Mouse (Mus musculus) intestine, embryonic 14.5 days (tissue): ENCODE measurements at regions not wholly inside any gene's neighbourhood (a gene's known extent, or its start where the extent isn't known, plus 50 kb on each side); places are given as distances from the start of the nearest gene placed in this dataset.
"Not testable (repeated sequence)": the region's sequence is repeated elsewhere in the genome, so short reads cannot be mapped to it uniquely, and the experiment has no call there.

ENCODE experiments used
- ATAC-seq: fragments of 200-750 bp; cut with Nextera tagmentation; replicated peaks from 2 replicates; pipeline ENCODE4 v1.8.0; 2017; ENCODE audit warnings: low read depth, moderate number of reproducible peaks, moderate TSS enrichment, moderate library complexity; ENCODE audit not compliant: low FRiP score, low TSS enrichment
- DNase-seq: peaks from one replicate; pipeline ENCODE4 v3.0.0-alpha.2; 2018; ENCODE audit warnings: low spot score
- H3K27ac ChIP-seq: fragments of 300-500 bp; sonication (generic); 2 replicates; pipeline ENCODE4 v1.5.1; 2014; ENCODE audit warnings: low read depth, mild to moderate bottlenecking, control low read depth
- H3K27me3 ChIP-seq: fragments of 300-500 bp; sonication (generic); replicated peaks from 2 replicates; pipeline ENCODE4 v1.6.1; 2014; ENCODE audit warnings: low read length, control low read depth; ENCODE audit not compliant: control insufficient read depth, insufficient read depth
- H3K36me3 ChIP-seq: fragments of 300-500 bp; sonication (generic); 2 replicates; pipeline ENCODE4 v1.6.1; 2014; ENCODE audit warnings: low read length, control low read depth; ENCODE audit not compliant: control insufficient read depth, insufficient read depth
- H3K4me1 ChIP-seq: fragments of 300-500 bp; sonication (generic); replicated peaks from 2 replicates; pipeline ENCODE4 v1.6.1; 2014; ENCODE audit warnings: low read length, control low read depth, mixed read lengths; ENCODE audit not compliant: control insufficient read depth, insufficient read depth
- H3K4me2 ChIP-seq: fragments of 300-500 bp; sonication (generic); 2 replicates; pipeline ENCODE4 v1.6.1; 2014; ENCODE audit warnings: low read length
- H3K4me3 ChIP-seq: fragments of 300-500 bp; sonication (generic); 2 replicates; pipeline ENCODE4 v1.5.1; 2014; ENCODE audit warnings: low read depth, low read length, control low read depth, mixed read lengths
- H3K9ac ChIP-seq: fragments of 300-500 bp; sonication (generic); 2 replicates; pipeline ENCODE4 v1.6.1; 2014; ENCODE audit warnings: mild to moderate bottlenecking, low read length
- H3K9me3 ChIP-seq: fragments of 300-500 bp; sonication (generic); 2 replicates; pipeline ENCODE4 v1.6.1; 2016; ENCODE audit warnings: low read length, control low read depth; ENCODE audit not compliant: control insufficient read depth
- WGBS: fragments of 180-500 bp; shearing (Covaris S2); extraction: QIAGEN DNeasy Blood & Tissue Kit; methylation state at CpG from one replicate; pipeline ENCODE4 v1.1.7; 2014; 5-methylcytosine and 5-hydroxymethylcytosine counted together

DNA sequence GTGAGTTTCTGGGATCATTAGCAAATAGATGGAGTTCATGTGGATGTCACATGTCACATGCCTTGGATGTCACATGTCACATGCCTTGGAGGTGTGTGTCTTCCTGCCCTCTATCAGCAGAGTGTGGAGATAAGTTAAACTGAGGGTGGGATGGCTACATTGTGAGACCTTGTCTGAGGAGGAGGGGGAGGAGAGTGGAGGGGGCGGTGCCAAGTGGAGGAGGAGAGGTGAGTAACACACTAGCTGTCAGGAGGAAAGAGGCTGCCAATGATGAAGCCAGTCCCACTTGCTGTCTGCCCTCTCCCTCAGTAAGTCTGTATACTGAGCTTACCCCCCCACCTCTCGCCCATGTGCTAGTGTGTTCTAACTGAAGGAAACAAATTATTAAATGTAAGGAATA, 81.5 kb upstream of the Dynlt1c start:
- H3K4me3 ChIP-seq, H3K4me1 ChIP-seq, H3K27me3 ChIP-seq, H3K9me3 ChIP-seq, DNase-seq, H3K36me3 ChIP-seq, H3K27ac ChIP-seq, H3K9ac ChIP-seq, ATAC-seq, H3K4me2 ChIP-seq: not testable (repeated sequence)
- 93% methylated on average over 2 of the region's 2 CpGs for WGBS

DNA sequence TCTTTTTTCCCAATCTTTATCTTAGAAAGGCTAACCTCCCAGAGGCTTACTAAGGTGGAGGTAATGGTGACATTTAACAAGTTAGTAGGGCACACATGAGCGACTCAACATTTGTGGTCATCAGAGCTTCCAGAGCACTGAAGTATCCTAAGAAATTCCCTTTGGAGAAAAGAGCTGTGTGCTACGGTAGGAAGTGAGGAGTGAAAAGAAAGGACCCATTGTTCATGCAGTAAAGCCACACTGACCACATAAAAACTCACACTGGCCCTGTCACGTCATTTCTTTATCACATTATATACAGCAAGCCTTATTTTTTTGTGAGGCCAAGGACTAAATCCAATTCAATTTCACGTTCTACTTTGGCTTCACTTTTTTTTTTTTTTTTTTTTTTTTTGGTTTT, 80.7 kb upstream of the Dynlt1c start:
- WGBS = 69% methylated on average over 4 of the region's 4 CpGs
- not testable (repeated sequence) for DNase-seq

DNA sequence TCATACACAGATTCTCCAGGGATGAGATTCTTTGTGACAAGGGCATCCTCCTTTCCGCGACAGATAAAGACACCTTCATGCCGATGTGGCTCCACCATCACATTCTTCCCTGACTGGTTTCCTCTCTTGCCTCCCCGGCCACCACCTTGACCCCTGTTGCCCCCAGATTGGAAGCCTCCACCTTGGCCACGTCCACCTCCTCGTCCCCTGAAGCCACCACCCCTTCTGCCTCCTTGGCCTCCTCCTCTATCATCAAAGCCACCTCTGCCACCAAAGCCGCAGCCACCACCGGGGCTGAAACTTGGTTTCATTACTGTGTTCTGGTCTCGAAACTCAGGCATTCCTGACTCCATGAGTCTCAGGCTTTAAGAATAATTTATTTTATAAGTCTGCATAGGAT, 79.3 kb upstream of the Dynlt1c start:
- WGBS = 78% methylated on average over 5 of the region's 9 CpGs
- not testable (repeated sequence) for DNase-seq, H3K9me3 ChIP-seq, H3K27ac ChIP-seq, H3K4me3 ChIP-seq, ATAC-seq, H3K4me1 ChIP-seq, H3K36me3 ChIP-seq, H3K27me3 ChIP-seq, H3K4me2 ChIP-seq, H3K9ac ChIP-seq

More for the DNA sequence above, 80.7 kb upstream of the Dynlt1c start:
- not testable (repeated sequence) for H3K27me3 ChIP-seq, H3K36me3 ChIP-seq, H3K4me3 ChIP-seq, ATAC-seq, H3K4me2 ChIP-seq, H3K9me3 ChIP-seq, H3K9ac ChIP-seq, H3K27ac ChIP-seq, H3K4me1 ChIP-seq

DNA sequence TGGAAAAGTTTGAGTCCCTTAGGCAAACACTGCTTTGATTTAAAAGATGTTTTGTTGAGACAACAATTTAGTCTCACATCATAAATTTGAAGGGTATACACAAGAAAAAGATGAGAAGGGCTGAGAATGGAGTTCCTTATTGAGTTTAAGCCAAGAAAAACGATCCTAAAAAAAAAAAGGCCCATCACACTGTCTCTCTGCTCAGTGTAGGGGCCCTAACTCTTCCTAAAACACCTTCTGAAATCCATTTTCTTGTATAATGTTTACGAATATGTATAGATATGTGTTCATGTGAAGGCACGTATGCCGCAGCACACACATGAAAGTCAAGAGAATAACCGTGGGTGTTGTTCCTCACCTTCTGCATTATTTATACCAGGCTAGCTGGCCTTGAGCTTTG, 62.7 kb upstream of the Dynlt1c start:
- H3K36me3 ChIP-seq, DNase-seq, H3K4me2 ChIP-seq, ATAC-seq, H3K4me3 ChIP-seq, H3K9ac ChIP-seq, H3K27me3 ChIP-seq, H3K9me3 ChIP-seq, H3K4me1 ChIP-seq, H3K27ac ChIP-seq: not testable (repeated sequence)
- no CpG with 5 or more reads among the region's 5 CpGs for WGBS

DNA sequence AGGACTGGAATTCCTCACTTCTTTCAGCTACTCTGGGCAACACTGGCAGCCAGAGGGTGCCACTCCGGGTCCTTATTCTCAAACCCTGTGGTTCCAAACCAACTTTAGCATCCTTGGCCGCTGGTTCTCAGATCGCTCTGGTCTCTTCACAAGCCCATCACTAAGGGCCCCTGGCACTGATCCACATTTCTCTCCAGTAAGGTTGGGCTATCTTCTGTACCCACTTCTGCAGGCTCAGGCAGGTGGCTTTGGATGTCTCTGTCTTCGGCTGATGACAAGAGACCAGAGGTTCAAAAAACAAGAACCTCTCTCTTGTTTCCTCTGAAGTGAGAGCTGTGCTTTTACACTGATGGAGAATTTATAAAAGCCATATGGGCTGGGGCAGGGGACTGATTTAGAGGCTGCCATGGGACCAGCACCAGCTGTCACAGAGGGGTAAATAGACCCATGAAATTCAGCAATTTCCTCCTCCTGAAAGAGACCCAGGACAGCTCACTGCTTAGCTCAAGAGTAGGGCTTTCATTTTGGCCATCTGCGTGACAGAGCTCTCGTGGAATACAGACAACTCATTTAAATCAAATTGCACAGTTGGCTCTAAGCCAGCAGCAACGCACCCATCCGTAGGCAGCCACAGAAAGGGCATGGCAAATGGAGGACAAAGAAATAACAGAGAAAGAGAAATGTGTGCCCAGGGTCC, 54.3 kb upstream of the Dynlt1c start:
- H3K4me2 ChIP-seq = not testable (repeated sequence)

DNA sequence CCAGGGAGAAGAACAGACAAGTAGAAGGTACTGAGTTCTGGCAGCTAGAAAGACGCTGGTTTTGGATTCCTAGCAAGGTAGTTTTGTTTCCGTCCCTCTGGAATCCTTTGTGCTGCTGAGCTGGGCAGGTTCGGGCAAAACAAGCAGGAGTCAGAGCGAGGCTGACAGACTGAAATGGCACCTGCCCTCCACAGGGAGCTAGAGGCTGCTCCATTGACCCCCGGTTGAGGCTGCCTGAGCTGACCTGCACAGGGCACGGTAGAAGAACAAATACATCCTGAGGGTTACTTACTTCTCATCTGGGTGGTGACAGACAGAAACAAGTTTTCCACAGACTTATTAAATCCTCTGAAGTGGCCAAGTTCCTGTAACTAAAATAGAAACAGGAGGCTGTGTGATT, 53.5 kb upstream of the Dynlt1c start:
- not testable (repeated sequence) for H3K27me3 ChIP-seq, H3K9ac ChIP-seq, H3K36me3 ChIP-seq, H3K4me1 ChIP-seq, ATAC-seq, DNase-seq, H3K4me2 ChIP-seq, H3K9me3 ChIP-seq, H3K4me3 ChIP-seq, H3K27ac ChIP-seq
- no CpG with 5 or more reads among the region's 6 CpGs for WGBS

More for the DNA sequence above, 54.3 kb upstream of the Dynlt1c start:
- not testable (repeated sequence) for DNase-seq, H3K4me3 ChIP-seq, H3K27me3 ChIP-seq, H3K9me3 ChIP-seq, ATAC-seq, H3K27ac ChIP-seq, H3K9ac ChIP-seq, H3K4me1 ChIP-seq, H3K36me3 ChIP-seq
- WGBS = no CpG with 5 or more reads among the region's 8 CpGs
